20 mouse cellular contexts compared by ENCODE assay signal in the genomic region with DNA sequence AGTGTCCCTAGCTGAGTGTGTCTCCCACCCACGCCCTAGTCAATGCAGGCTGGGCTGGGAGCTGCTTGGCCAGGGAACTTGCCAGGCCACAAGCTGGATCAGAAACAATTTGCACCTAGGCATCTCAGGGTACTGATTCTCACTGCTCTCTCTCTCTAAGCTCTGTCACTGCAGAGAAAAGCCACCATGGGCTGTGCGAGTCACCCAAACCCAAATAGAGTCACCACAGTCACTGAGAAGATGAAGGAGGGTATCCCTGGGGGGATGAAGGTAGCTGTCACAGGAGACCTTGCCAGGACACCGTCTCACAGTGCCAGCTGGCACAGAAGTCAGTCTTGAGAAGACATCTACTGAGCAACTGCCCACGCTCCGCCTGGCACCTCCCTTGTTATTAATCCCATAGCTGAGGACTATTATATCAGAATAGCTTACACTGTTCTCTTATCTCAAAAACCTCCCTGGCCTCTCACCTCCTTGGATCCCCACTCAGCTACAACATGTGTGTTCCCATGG. TPM values are rescaled to one million over a fixed set of nuclear protein-coding genes. Genes with fewer than 3 reads are reported as not detected.
A peak's percentile ranks its signal among the peaks of the same experiment; 100 is the strongest.
DNase-seq lines count a peak whose midpoint lies in the region; ATAC-seq and TF ChIP-seq lines count a peak whose summit lies in the region.
"Had no signal": no experiment of that assay in that cellular context is flagged by ENCODE, and none has a peak within 500 bp of the region (broad histone marks: within the 10 kb centered on the region; RNA-seq: fewer than 3 reads in every experiment).

No protein-coding gene starts in this region.

- DNase-seq in cerebellum, adult 11-12 months = peak; percentile 63
- DNase-seq in midbrain, embryonic 11.5 days (ENCODE audit: low spot score, missing footprints) = peak; percentile 62
- no peak for DNase-seq in midbrain, postnatal 0 days (ENCODE audit: low spot score)
- DNase-seq in cerebellum, postnatal 10 days = peak; percentile 57 to 62
- DNase-seq in forebrain, embryonic 11.5 days (ENCODE audit: low spot score) = no peak
- DNase-seq: adrenal gland, postnatal 10 days; B cell, adult 2 months; forebrain, postnatal 0 days; gastrocnemius, postnatal 25 days had no signal

- H3K9me3 ChIP-seq in midbrain, embryonic 11.5 days (ENCODE audit: control insufficient read depth, low read length) = no peaks in the 10 kb centered on the region
- H3K9me3 ChIP-seq in midbrain, postnatal 0 days (ENCODE audit: low read length) = no peaks in the 10 kb centered on the region
- H3K9me3 ChIP-seq in forebrain, embryonic 11.5 days (ENCODE audit: control insufficient read depth, low read length) = no peaks in the 10 kb centered on the region
- no peaks in the 10 kb centered on the region for H3K9me3 ChIP-seq in liver, embryonic 12.5 days (replicated peaks)
- H3K9me3 ChIP-seq: embryonic facial prominence, embryonic 13.5 days; forebrain, embryonic 13.5 days; G1E; heart, embryonic 12.5 days; hindbrain, embryonic 10.5 days; intestine, embryonic 15.5 days had no signal

- WGBS in midbrain, embryonic 11.5 days = 94% methylated on average over 5 of the region's 5 CpGs
- 85% methylated on average over 5 of the region's 5 CpGs for WGBS in midbrain, postnatal 0 days
- 89% methylated on average over 5 of the region's 5 CpGs for WGBS in forebrain, embryonic 11.5 days
- 61% methylated on average over 5 of the region's 5 CpGs for WGBS in liver, embryonic 12.5 days (ENCODE audit: insufficient replicate concordance)

- H3K27me3 ChIP-seq in midbrain, embryonic 11.5 days (ENCODE audit: control insufficient read depth, insufficient read depth, low read length) = peaks cover 3% of the 10 kb centered on the region; the same call in 1 of the 2 replicates
- H3K27me3 ChIP-seq in midbrain, postnatal 0 days (ENCODE audit: insufficient read depth, low read length) = no peaks in the 10 kb centered on the region
- H3K27me3 ChIP-seq in forebrain, embryonic 11.5 days (ENCODE audit: control insufficient read depth, insufficient read depth, low read length) = peaks cover 11% of the 10 kb centered on the region
- peaks cover 55% of the 10 kb centered on the region for H3K27me3 ChIP-seq in liver, embryonic 12.5 days (replicated peaks)

- no peak for ATAC-seq in cerebellum, adult (ENCODE audit: insufficient number of reproducible peaks, low FRiP score, low TSS enrichment)
- no peak for ATAC-seq in midbrain, embryonic 11.5 days (ENCODE audit: low FRiP score)
- ATAC-seq in midbrain, postnatal 0 days (ENCODE audit: low FRiP score) = no peak
- no peak for ATAC-seq in forebrain, embryonic 11.5 days (replicated peaks; ENCODE audit: low FRiP score)
- ATAC-seq in liver, embryonic 12.5 days = no peak
- ATAC-seq: CD4-positive, CD25-positive, alpha-beta regulatory T cell, adult 4 months; forebrain, embryonic 13.5 days; forebrain, postnatal 0 days; intestine, embryonic 15.5 days had no signal

- H3K4me2 ChIP-seq in midbrain, embryonic 11.5 days = no peak overlapping the region
- H3K4me2 ChIP-seq in midbrain, postnatal 0 days (ENCODE audit: low read depth, low read length, poor library complexity, severe bottlenecking) = no peak overlapping the region
- no peak overlapping the region for H3K4me2 ChIP-seq in forebrain, embryonic 11.5 days (ENCODE audit: low read depth, low read length, severe bottlenecking)
- H3K4me2 ChIP-seq in liver, embryonic 12.5 days = no peak overlapping the region
- H3K4me2 ChIP-seq: embryonic facial prominence, embryonic 13.5 days; forebrain, embryonic 13.5 days; heart, embryonic 12.5 days; hindbrain, embryonic 14.5 days; intestine, embryonic 15.5 days had no signal

- no peak overlapping the region for H3K4me3 ChIP-seq in midbrain, embryonic 11.5 days (ENCODE audit: low read depth, low read length)
- H3K4me3 ChIP-seq in midbrain, postnatal 0 days (ENCODE audit: low read depth, low read length) = no peak overlapping the region
- H3K4me3 ChIP-seq in forebrain, embryonic 11.5 days (ENCODE audit: low read depth, low read length) = no peak overlapping the region
- no peak overlapping the region for H3K4me3 ChIP-seq in liver, embryonic 12.5 days
- H3K4me3 ChIP-seq: embryonic facial prominence, embryonic 13.5 days; forebrain, embryonic 13.5 days; heart, embryonic 12.5 days; hindbrain, embryonic 10.5 days; intestine, embryonic 15.5 days had no signal

- no peak for TF ChIP-seq CTCF in midbrain, postnatal 0 days (IDR thresholded peaks at IDR 0.05)

- H3K4me1 ChIP-seq in midbrain, embryonic 11.5 days (ENCODE audit: control insufficient read depth, insufficient read depth, low read length) = peaks cover 15% of the 10 kb centered on the region
- peaks cover 3% of the 10 kb centered on the region; the same call in 1 of the 2 replicates for H3K4me1 ChIP-seq in midbrain, postnatal 0 days (ENCODE audit: insufficient read depth, low read length)
- peaks cover 8% of the 10 kb centered on the region; the same call in 1 of the 2 replicates for H3K4me1 ChIP-seq in forebrain, embryonic 11.5 days (replicated peaks; ENCODE audit: control insufficient read depth, insufficient read depth, low read length)
- no peaks in the 10 kb centered on the region for H3K4me1 ChIP-seq in liver, embryonic 12.5 days
- H3K4me1 ChIP-seq: intestine, embryonic 15.5 days had no signal

- no peak overlapping the region for H3K27ac ChIP-seq in midbrain, embryonic 11.5 days (ENCODE audit: low read depth, low read length)
- no peak overlapping the region for H3K27ac ChIP-seq in midbrain, postnatal 0 days (ENCODE audit: low read depth, low read length)
- no peak overlapping the region for H3K27ac ChIP-seq in forebrain, embryonic 11.5 days (ENCODE audit: low read depth, low read length)
- no peak overlapping the region for H3K27ac ChIP-seq in liver, embryonic 12.5 days
- H3K27ac ChIP-seq: embryonic facial prominence, embryonic 13.5 days; forebrain, embryonic 13.5 days; hindbrain, embryonic 10.5 days; hindbrain, embryonic 14.5 days; intestine, embryonic 15.5 days had no signal

- H3K36me3 ChIP-seq in midbrain, embryonic 11.5 days (ENCODE audit: control insufficient read depth, insufficient read depth, low read length) = no peaks in the 10 kb centered on the region
- no peaks in the 10 kb centered on the region for H3K36me3 ChIP-seq in midbrain, postnatal 0 days (ENCODE audit: insufficient read depth, low read length)
- no peaks in the 10 kb centered on the region for H3K36me3 ChIP-seq in forebrain, embryonic 11.5 days (ENCODE audit: control insufficient read depth, insufficient read depth, low read length)
- no peaks in the 10 kb centered on the region for H3K36me3 ChIP-seq in liver, embryonic 12.5 days
- H3K36me3 ChIP-seq: embryonic facial prominence, embryonic 13.5 days; G1E; heart, embryonic 12.5 days; hindbrain, embryonic 10.5 days; intestine, embryonic 15.5 days had no signal

- H3K9ac ChIP-seq in midbrain, embryonic 11.5 days (ENCODE audit: low read length) = no peak overlapping the region
- no peak overlapping the region for H3K9ac ChIP-seq in midbrain, postnatal 0 days (replicated peaks; ENCODE audit: low read length, poor library complexity, severe bottlenecking)
- no peak overlapping the region for H3K9ac ChIP-seq in forebrain, embryonic 11.5 days (ENCODE audit: low read length)
- no peak overlapping the region for H3K9ac ChIP-seq in liver, embryonic 12.5 days
- H3K9ac ChIP-seq: embryonic facial prominence, embryonic 13.5 days; forebrain, embryonic 13.5 days; forebrain, postnatal 0 days; heart, embryonic 12.5 days; hindbrain, embryonic 14.5 days; intestine, embryonic 15.5 days had no signal

RNA-seq across cellular contexts. Expression of a gene that starts 33.7 kb away (rescaled TPM):
- polyA plus RNA-seq in midbrain, embryonic 11.5 days (2014; fragmentation: Nextera tagmentation; extraction: Ambion mirVana) = 0.05 TPM in 1 of 2 replicates, not detected in the other
- 7.4 and 10.5 TPM in 2 replicates for total RNA-seq in midbrain, postnatal 0 days (2014; rRNA removed)
- 0.79 and 0.96 TPM in 2 replicates for polyA plus RNA-seq in midbrain, postnatal 0 days (2015; fragmentation: Nextera tagmentation; extraction: Ambion mirVana)
- 0.05 TPM in 1 of 2 replicates, not detected in the other for polyA plus RNA-seq in forebrain, embryonic 11.5 days (2014; fragmentation: Nextera tagmentation; extraction: Ambion mirVana)
- polyA plus RNA-seq in liver, embryonic 12.5 days (2016; fragmentation: Nextera tagmentation; extraction: Ambion mirVana) = 0.06 TPM in 1 of 2 replicates, not detected in the other
- total RNA-seq: granulocyte monocyte progenitor cell, adult 5-6 weeks had no signal
- polyA plus RNA-seq: CD4-positive, CD25-positive, alpha-beta regulatory T cell, adult 4 months; G1E had no signal

Comparison
In these comparisons a context has a peak if more than half of its experiments do, and no peak if none do; other contexts are left out.
1. DNase-seq: peak in cerebellum, adult 11-12 months (single experiment), midbrain, embryonic 11.5 days (single experiment) and cerebellum, postnatal 10 days (2 of 2); none in midbrain, postnatal 0 days (single experiment) and forebrain, embryonic 11.5 days (single experiment).